ENCODE assay signal across 16 mouse cellular contexts in the genomic region with DNA sequence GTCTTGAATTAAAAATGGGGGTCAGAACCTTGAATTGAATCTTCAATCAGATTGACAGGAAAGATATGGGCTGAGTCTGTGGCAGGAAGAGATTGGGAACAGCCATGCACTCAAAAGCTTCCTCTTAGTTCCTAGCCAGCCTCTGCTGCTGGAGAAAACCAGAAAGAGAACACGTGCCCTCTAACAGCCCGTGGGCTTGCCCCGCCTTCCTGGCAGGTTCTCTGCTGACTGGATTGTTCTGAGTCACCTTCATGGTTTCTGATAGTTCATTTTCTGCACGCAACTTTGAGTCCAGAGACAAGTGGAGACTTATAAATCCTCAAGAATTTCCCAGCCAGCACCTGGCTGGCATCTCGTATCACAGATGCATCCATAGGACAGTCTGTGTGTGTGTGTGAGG.
A peak's percentile ranks its signal among the peaks of the same experiment; 100 is the strongest.
DNase-seq lines count a peak whose midpoint lies in the region; ATAC-seq and TF ChIP-seq lines count a peak whose summit lies in the region.
"Had no signal": no experiment of that assay in that cellular context is flagged by ENCODE, and none has a peak within 500 bp of the region (broad histone marks: within the 10 kb centered on the region; RNA-seq: fewer than 3 reads in every experiment).

No protein-coding gene starts in this region.

- H3K27me3 ChIP-seq in intestine, postnatal 0 days (replicated peaks; ENCODE audit: control insufficient read depth, insufficient read depth, low read length), result peaks cover 3% of the 10 kb centered on the region; the same call in 1 of the 2 replicates
- H3K27me3 ChIP-seq in intestine, embryonic 16.5 days (replicated peaks; ENCODE audit: control insufficient read depth, insufficient read depth, low read length), result 0 out of 2 replicates have a peak, but pooled peaks cover 2% of the 10 kb centered on the region
- H3K27me3 ChIP-seq in hindbrain, embryonic 12.5 days, result no peaks in the 10 kb centered on the region
- H3K27me3 ChIP-seq: lung, embryonic 15.5 days; midbrain, embryonic 15.5 days; neural tube, embryonic 15.5 days had no signal

- no peak overlapping the region for H3K9ac ChIP-seq in intestine, postnatal 0 days (ENCODE audit: low read depth, low read length)
- no peak overlapping the region for H3K9ac ChIP-seq in intestine, embryonic 16.5 days (ENCODE audit: low read depth, low read length)
- H3K9ac ChIP-seq in hindbrain, embryonic 12.5 days, result no peak overlapping the region
- H3K9ac ChIP-seq: lung, embryonic 15.5 days; midbrain, embryonic 15.5 days; neural tube, embryonic 15.5 days had no signal

- no peaks in the 10 kb centered on the region for H3K36me3 ChIP-seq in intestine, postnatal 0 days (ENCODE audit: control insufficient read depth, insufficient read depth)
- H3K36me3 ChIP-seq in intestine, embryonic 16.5 days (ENCODE audit: control insufficient read depth, insufficient read depth, low read length), result no peaks in the 10 kb centered on the region
- no peaks in the 10 kb centered on the region for H3K36me3 ChIP-seq in hindbrain, embryonic 12.5 days
- H3K36me3 ChIP-seq: forebrain, embryonic 10.5 days; lung, embryonic 15.5 days; midbrain, embryonic 15.5 days; neural tube, embryonic 15.5 days had no signal

- H3K27ac ChIP-seq in intestine, postnatal 0 days (ENCODE audit: low read depth, low read length), result no peak overlapping the region
- no peak overlapping the region for H3K27ac ChIP-seq in intestine, embryonic 16.5 days (ENCODE audit: low read length)
- no peak overlapping the region for H3K27ac ChIP-seq in hindbrain, embryonic 12.5 days
- H3K27ac ChIP-seq: forebrain, embryonic 10.5 days; kidney, postnatal 0 days; lung, embryonic 15.5 days; midbrain, embryonic 15.5 days had no signal

- H3K4me2 ChIP-seq in intestine, postnatal 0 days (replicated peaks; ENCODE audit: low read depth), result no peak overlapping the region
- no peak overlapping the region for H3K4me2 ChIP-seq in intestine, embryonic 16.5 days (ENCODE audit: low read depth, low read length)
- no peak overlapping the region for H3K4me2 ChIP-seq in hindbrain, embryonic 12.5 days (replicated peaks)
- H3K4me2 ChIP-seq: lung, embryonic 15.5 days; midbrain, embryonic 15.5 days; neural tube, embryonic 15.5 days had no signal

- H3K4me1 ChIP-seq in intestine, postnatal 0 days (replicated peaks; ENCODE audit: control insufficient read depth, insufficient read depth, low read length), result 0 out of 2 replicates have a peak, but pooled peaks cover 7% of the 10 kb centered on the region
- peaks cover 9% of the 10 kb centered on the region; the same call in 1 of the 2 replicates for H3K4me1 ChIP-seq in intestine, embryonic 16.5 days (ENCODE audit: control insufficient read depth, insufficient read depth, low read length)
- peaks cover under 1% of the 10 kb centered on the region; the same call in 1 of the 2 replicates for H3K4me1 ChIP-seq in hindbrain, embryonic 12.5 days

- no peak overlapping the region for H3K4me3 ChIP-seq in intestine, postnatal 0 days (ENCODE audit: low read depth, low read length)
- no peak overlapping the region for H3K4me3 ChIP-seq in intestine, embryonic 16.5 days (ENCODE audit: low read length)
- no peak overlapping the region for H3K4me3 ChIP-seq in hindbrain, embryonic 12.5 days
- H3K4me3 ChIP-seq: forebrain, embryonic 10.5 days; lung, embryonic 15.5 days; midbrain, embryonic 15.5 days; neural tube, embryonic 15.5 days had no signal

- WGBS in intestine, postnatal 0 days, result 31% methylated on average over 5 of the region's 5 CpGs
- 56% methylated on average over 5 of the region's 5 CpGs for WGBS in intestine, embryonic 16.5 days
- WGBS in hindbrain, embryonic 12.5 days, result 87% methylated on average over 5 of the region's 5 CpGs

- TF ChIP-seq CTCF in intestine, postnatal 0 days (IDR thresholded peaks at IDR 0.05; ENCODE audit: low read depth), result no peak

- H3K9me3 ChIP-seq in intestine, postnatal 0 days (ENCODE audit: control insufficient read depth), result no peaks in the 10 kb centered on the region
- no peaks in the 10 kb centered on the region for H3K9me3 ChIP-seq in intestine, embryonic 16.5 days (ENCODE audit: control insufficient read depth, low read length)
- H3K9me3 ChIP-seq in hindbrain, embryonic 12.5 days (replicated peaks), result no peaks in the 10 kb centered on the region
- H3K9me3 ChIP-seq: forebrain, embryonic 10.5 days; lung, embryonic 15.5 days; midbrain, embryonic 15.5 days; neural tube, embryonic 15.5 days had no signal

- DNase-seq in 416B (ENCODE audit: low read depth), result peak; percentile 77
- DNase-seq in lung, postnatal 36 days, result peak; percentile 34
- DNase-seq in spleen, postnatal 14 days (ENCODE audit: low spot score in 2 of 2), result no peak
- no peak for DNase-seq in layer of hippocampus, adult 11-12 months (ENCODE audit: low spot score)
- DNase-seq: cerebellum, adult 8-10 months; heart, adult 18-20 months; heart, postnatal 36 days had no signal

- ATAC-seq in intestine, postnatal 0 days, result 0 out of 2 replicates have a peak, but pooled peaks have one; percentile 28
- ATAC-seq in intestine, embryonic 16.5 days, result no peak
- ATAC-seq in granulocyte monocyte progenitor cell, adult 5-6 weeks (replicated peaks; ENCODE audit: poor library complexity, severe bottlenecking), result peak; percentile 45
- ATAC-seq in hindbrain, embryonic 12.5 days (ENCODE audit: low FRiP score), result no peak
- ATAC-seq: midbrain, embryonic 15.5 days had no signal

Comparison
In these comparisons a context has a peak if more than half of its experiments do, and no peak if none do; other contexts are left out.
1. ATAC-seq: peak in intestine, postnatal 0 days (single experiment) and granulocyte monocyte progenitor cell, adult 5-6 weeks (single experiment); none in intestine, embryonic 16.5 days (single experiment) and hindbrain, embryonic 12.5 days (single experiment).
2. DNase-seq: peak in 416B (single experiment) and lung, postnatal 36 days (single experiment); none in spleen, postnatal 14 days (0 of 2) and layer of hippocampus, adult 11-12 months (single experiment).